ENCODE assay signal across 36 mouse cellular contexts in genomic region chr6:55376076-55376475, GRCm38 (mm10). TPM values are rescaled to one million over a fixed set of nuclear protein-coding genes. Genes with fewer than 3 reads are reported as not detected.
"Had no signal": no experiment of that assay in that cellular context is flagged by ENCODE, and none has a peak within 500 bp of the region (broad histone marks: within the 10 kb centered on the region; RNA-seq: fewer than 3 reads in every experiment).

Gene Ghrhr, plus strand, starts transcription at chr6:55376295.

- H3K27ac ChIP-seq: gastrocnemius, adult 2 months; heart, embryonic 13.5 days; heart, embryonic 15.5 days; hindbrain, embryonic 10.5 days; hindbrain, embryonic 12.5 days; hindbrain, embryonic 14.5 days; intestine, embryonic 15.5 days; layer of hippocampus, adult 2 months; left cerebral cortex, adult 2 months; limb, embryonic 13.5 days; liver, embryonic 13.5 days had no signal

- H3K4me3 ChIP-seq: gastrocnemius, adult 2 months; heart, embryonic 13.5 days; heart, embryonic 15.5 days; hindbrain, embryonic 10.5 days; hindbrain, embryonic 12.5 days; intestine, embryonic 15.5 days; layer of hippocampus, adult 2 months; left cerebral cortex, adult 2 months; limb, embryonic 13.5 days; liver, embryonic 13.5 days had no signal

- H3K9ac ChIP-seq: heart, embryonic 13.5 days; heart, embryonic 15.5 days; hindbrain, embryonic 12.5 days; hindbrain, embryonic 14.5 days; intestine, embryonic 15.5 days; limb, embryonic 13.5 days; liver, embryonic 13.5 days had no signal

- H3K4me1 ChIP-seq: heart, embryonic 13.5 days; heart, embryonic 15.5 days; hindbrain, embryonic 10.5 days; hindbrain, embryonic 12.5 days had no signal

- H3K9me3 ChIP-seq: heart, embryonic 13.5 days; heart, embryonic 15.5 days; hindbrain, embryonic 12.5 days; intestine, embryonic 15.5 days; limb, embryonic 13.5 days; liver, embryonic 13.5 days had no signal

- DNase-seq: gastrocnemius, postnatal 10 days; heart, postnatal 14 days; kidney, adult 18-20 months; kidney, adult 8-10 months; kidney, postnatal 10 days; kidney, postnatal 25 days; kidney, postnatal 4 days; liver; liver, embryonic 13.5 days had no signal

- ATAC-seq: hindbrain, embryonic 16.5 days; inflammation-experienced regulatory T-cells, adult 6 months; intestine, postnatal 0 days had no signal

- H3K27me3 ChIP-seq: hindbrain, embryonic 12.5 days; intestine, embryonic 15.5 days; limb, embryonic 13.5 days had no signal

- H3K36me3 ChIP-seq: heart, embryonic 13.5 days; heart, embryonic 15.5 days; hindbrain, embryonic 10.5 days; hindbrain, embryonic 12.5 days; intestine, embryonic 15.5 days; limb, embryonic 13.5 days; liver, embryonic 13.5 days had no signal

- H3K4me2 ChIP-seq: heart, embryonic 11.5 days; heart, embryonic 13.5 days; heart, embryonic 15.5 days; hindbrain, embryonic 12.5 days; hindbrain, embryonic 14.5 days; intestine, embryonic 15.5 days; limb, embryonic 13.5 days; liver, embryonic 11.5 days; liver, embryonic 13.5 days had no signal

RNA-seq across cellular contexts. Expression of gene Ghrhr, which starts in this region (rescaled TPM):
- total RNA-seq: gastrocnemius, adult 2 months; gastrocnemius, postnatal 10 days; gastrocnemius, postnatal 25 days; gastrocnemius, postnatal 4 days; granulocyte monocyte progenitor cell, adult 5-6 weeks; heart, adult 8-10 months; heart, postnatal 14 days; heart, postnatal 4 days; layer of hippocampus, adult 2 months; layer of hippocampus, postnatal 10 days; layer of hippocampus, postnatal 25 days; left cerebral cortex, adult 2 months; left cerebral cortex, postnatal 14 days; left cerebral cortex, postnatal 36 days had no signal
- polyA plus RNA-seq: heart, embryonic 11.5 days; heart, embryonic 13.5 days; heart, embryonic 15.5 days; heart, postnatal 0 days; hindbrain, embryonic 10.5 days; hindbrain, embryonic 12.5 days; hindbrain, embryonic 14.5 days; hindbrain, embryonic 16.5 days; inflammation-experienced regulatory T-cells, adult 6 months; intestine, postnatal 0 days; kidney, embryonic 14.5 days; limb, embryonic 11.5 days; limb, embryonic 13.5 days; liver, embryonic 11.5 days had no signal
